Mouse (Mus musculus) brain, embryonic 14.5 days (tissue): ENCODE measurements around the gene Erp29. TPM values are rescaled to one million over a fixed set of nuclear protein-coding genes. Genes with fewer than 3 reads are reported as not detected.

Source experiments
- DNase-seq: peaks from one replicate; pipeline ENCODE4 v3.0.0-alpha.2; 2011; ENCODE audit warnings: low read depth
- CTCF ChIP-seq: fragments of 200-500 bp; IDR thresholded peaks from 2 replicates; pipeline ENCODE4 v1.5.1; 2012; ENCODE audit warnings: inconsistent platforms, mild to moderate bottlenecking, moderate library complexity, borderline replicate concordance; ENCODE audit not compliant: insufficient read depth, insufficient read length; ENCODE audit errors: extremely low read depth
- POLR2A ChIP-seq: fragments of 200-500 bp; IDR thresholded peaks from 2 replicates; pipeline ENCODE4 v1.6.1; 2012; ENCODE audit warnings: mild to moderate bottlenecking, inconsistent platforms, borderline replicate concordance; ENCODE audit not compliant: poor library complexity, insufficient read depth, insufficient read length, severe bottlenecking; ENCODE audit errors: extremely low read depth
- polyA plus RNA-seq: library from polyadenylated mRNA; depleted of rRNA; stranded (reverse); fragments of >200 nt; gene quantifications from 2 replicates; pipeline ENCODE4 v1.2.3, GENCODE M21; 2012

The Erp29 gene
- polyA plus RNA-seq, 1 experiment: 121 TPM

- no peak for DNase-seq
- TF ChIP-seq POLR2A (no peak), CTCF (no peak)
Measured at GRCm38 (mm10) chr5:121398965-121399462, 53.3 kb downstream of the Erp29 start.

- TF ChIP-seq CTCF: no peak
Measured at GRCm38 (mm10) chr5:121398146-121398964, 54.0 kb downstream of the Erp29 start.

GRCm38 (mm10) chr5:121397187-121398145 is 54.8 kb downstream of the Erp29 start, which contains the start of gene Naa25:
Gene Naa25 (plus strand): TSS chr5:121397936.
- peak; percentile 99 for DNase-seq
- no peak for TF ChIP-seq CTCF
- TF ChIP-seq POLR2A: peak; percentile 53; the same call in 1 of the 2 replicates

More at GRCm38 (mm10) chr5:121398146-121398964, 54.0 kb downstream of the Erp29 start:
- DNase-seq: peak; percentile 37

- TF ChIP-seq POLR2A (no peak), CTCF (no peak)
- no peak for DNase-seq
Measured at GRCm38 (mm10) chr5:121395621-121396020, 56.7 kb downstream of the Erp29 start.

GRCm38 (mm10) chr5:121393402-121393801 is 58.9 kb downstream of the Erp29 start:
- DNase-seq: no peak
- no peak for TF ChIP-seq CTCF
- TF ChIP-seq POLR2A: no peak

- peak; percentile 69; the same call in 1 of the 2 replicates for TF ChIP-seq CTCF
- TF ChIP-seq POLR2A: no peak
- peak; percentile 59 for DNase-seq
Measured at GRCm38 (mm10) chr5:121392667-121393380, 59.5 kb downstream of the Erp29 start.

- DNase-seq: no peak
- no peak for TF ChIP-seq CTCF
- TF ChIP-seq POLR2A: no peak
Measured at GRCm38 (mm10) chr5:121389691-121390090, 62.6 kb downstream of the Erp29 start.

- TF ChIP-seq POLR2A (no peak), CTCF (no peak)
- DNase-seq: peak; percentile 34
Measured at GRCm38 (mm10) chr5:121389106-121389505, 63.2 kb downstream of the Erp29 start.

- no peak for DNase-seq
- TF ChIP-seq POLR2A (no peak), CTCF (no peak)
Measured at GRCm38 (mm10) chr5:121387126-121387525, 65.2 kb downstream of the Erp29 start.

GRCm38 (mm10) chr5:121386120-121386909 is 66.0 kb downstream of the Erp29 start:
- DNase-seq: peak; percentile 12

GRCm38 (mm10) chr5:121385461-121386119 is 66.7 kb downstream of the Erp29 start, which contains the start of gene Trafd1:
Gene Trafd1 (minus strand): TSS chr5:121385632.
- no peak for TF ChIP-seq CTCF
- TF ChIP-seq POLR2A: peak; percentile 86

More at GRCm38 (mm10) chr5:121386120-121386909, 66.0 kb downstream of the Erp29 start:
- TF ChIP-seq POLR2A: no peak
- TF ChIP-seq CTCF: no peak

More at GRCm38 (mm10) chr5:121385461-121386119, 66.7 kb downstream of the Erp29 start, which contains the start of gene Trafd1:
- DNase-seq: peak; percentile 97
